Mouse (Mus musculus): ENCODE data around the gene Slc9a8. TPM values are rescaled to one million over a fixed set of nuclear protein-coding genes. Genes with fewer than 3 reads are reported as not detected.

The Slc9a8 gene
- polyA plus RNA-seq, 1 experiment from 2014 or later: 20.7 TPM

GRCm38 (mm10) chr2:167423031-167423611 lies 1.6 kb downstream of the Slc9a8 start:
- Histone ChIP-seq H3K27me3 (ENCODE audit: insufficient read depth, low read length) (no peaks in the 10 kb centered on the region), H3K4me3 (ENCODE audit: low read length) (no peak overlapping the region), H3K36me3 (ENCODE audit: insufficient read depth, low read length) (peaks cover 34% of the 10 kb centered on the region), H3K9me3 (ENCODE audit: low read length) (0 out of 2 replicates have a peak, but pooled peaks cover 2% of the 10 kb centered on the region), H3K4me2 (replicated peaks; ENCODE audit: low read depth, low read length) (no peak overlapping the region), H3K9ac (replicated peaks; ENCODE audit: low read length) (no peak overlapping the region), H3K4me1 (ENCODE audit: insufficient read depth, low read length) (peaks cover 18% of the 10 kb centered on the region), H3K27ac (ENCODE audit: low read length) (no peak overlapping the region)
- WGBS: 85% methylated on average over 5 of the region's 5 CpGs
- no peak for ATAC-seq (ENCODE audit: low FRiP score, low TSS enrichment)

- Histone ChIP-seq H3K27me3 (ENCODE audit: insufficient read depth, low read length) (no peaks in the 10 kb centered on the region), H3K9ac (replicated peaks; ENCODE audit: low read length) (no peak overlapping the region), H3K36me3 (ENCODE audit: insufficient read depth, low read length) (peaks cover 34% of the 10 kb centered on the region), H3K27ac (ENCODE audit: low read length) (no peak overlapping the region), H3K4me1 (ENCODE audit: insufficient read depth, low read length) (peaks cover 18% of the 10 kb centered on the region), H3K9me3 (ENCODE audit: low read length) (0 out of 2 replicates have a peak, but pooled peaks cover 2% of the 10 kb centered on the region), H3K4me2 (replicated peaks; ENCODE audit: low read depth, low read length) (no peak overlapping the region), H3K4me3 (ENCODE audit: low read length) (no peak overlapping the region)
- ATAC-seq (ENCODE audit: low FRiP score, low TSS enrichment): no peak
- WGBS: 88% methylated on average over 9 of the region's 9 CpGs
These were observed 2.5 kb downstream of the Slc9a8 start for GRCm38 (mm10) chr2:167424040-167424439.

- H3K9me3 ChIP-seq (ENCODE audit: low read length): no peaks in the 10 kb centered on the region
- whole genome bisulfite sequencing: 92% methylated on average over 3 of the region's 3 CpGs
- no peak overlapping the region for H3K4me2 ChIP-seq (replicated peaks; ENCODE audit: low read depth, low read length)
- H3K4me1 ChIP-seq (ENCODE audit: insufficient read depth, low read length): peaks cover 18% of the 10 kb centered on the region
- H3K4me3 ChIP-seq (ENCODE audit: low read length): no peak overlapping the region
- peaks cover 34% of the 10 kb centered on the region for H3K36me3 ChIP-seq (ENCODE audit: insufficient read depth, low read length)
- no peak overlapping the region for H3K9ac ChIP-seq (replicated peaks; ENCODE audit: low read length)
- no peaks in the 10 kb centered on the region for H3K27me3 ChIP-seq (ENCODE audit: insufficient read depth, low read length)
- no peak for ATAC-seq (ENCODE audit: low FRiP score, low TSS enrichment)
- no peak overlapping the region for H3K27ac ChIP-seq (ENCODE audit: low read length)
These were observed 3.0 kb downstream of the Slc9a8 start for GRCm38 (mm10) chr2:167424516-167424915.

GRCm38 (mm10) chr2:167425407-167425806 lies 3.9 kb downstream of the Slc9a8 start:
- no peaks in the 10 kb centered on the region for H3K9me3 ChIP-seq (ENCODE audit: low read length)
- ATAC-seq (ENCODE audit: low FRiP score, low TSS enrichment): no peak
- H3K27ac ChIP-seq (ENCODE audit: low read length): no peak overlapping the region
- no peak overlapping the region for H3K4me2 ChIP-seq (replicated peaks; ENCODE audit: low read depth, low read length)
- WGBS: 81% methylated on average over 6 of the region's 6 CpGs
- no peak overlapping the region for H3K4me3 ChIP-seq (ENCODE audit: low read length)
- H3K36me3 ChIP-seq (ENCODE audit: insufficient read depth, low read length): peaks cover 34% of the 10 kb centered on the region
- H3K27me3 ChIP-seq (ENCODE audit: insufficient read depth, low read length): no peaks in the 10 kb centered on the region
- no peak overlapping the region for H3K9ac ChIP-seq (replicated peaks; ENCODE audit: low read length)
- peaks cover 16% of the 10 kb centered on the region for H3K4me1 ChIP-seq (ENCODE audit: insufficient read depth, low read length)

- H3K4me1 ChIP-seq (ENCODE audit: insufficient read depth, low read length): no peaks in the 10 kb centered on the region
- no peak overlapping the region for H3K27ac ChIP-seq (ENCODE audit: low read length)
- no peaks in the 10 kb centered on the region for H3K27me3 ChIP-seq (ENCODE audit: insufficient read depth, low read length)
- no peak overlapping the region for H3K9ac ChIP-seq (replicated peaks; ENCODE audit: low read length)
- 88% methylated on average over 5 of the region's 5 CpGs for WGBS
- no peak for ATAC-seq (ENCODE audit: low FRiP score, low TSS enrichment)
- peaks cover 29% of the 10 kb centered on the region for H3K36me3 ChIP-seq (ENCODE audit: insufficient read depth, low read length)
- H3K4me3 ChIP-seq (ENCODE audit: low read length): no peak overlapping the region
- H3K9me3 ChIP-seq (ENCODE audit: low read length): no peaks in the 10 kb centered on the region
- H3K4me2 ChIP-seq (replicated peaks; ENCODE audit: low read depth, low read length): no peak overlapping the region
These were observed 8.1 kb downstream of the Slc9a8 start for GRCm38 (mm10) chr2:167429596-167429995.

GRCm38 (mm10) chr2:167430737-167431417 lies 9.4 kb downstream of the Slc9a8 start:
- H3K4me1 ChIP-seq (ENCODE audit: insufficient read depth, low read length): no peaks in the 10 kb centered on the region
- no peak overlapping the region for H3K27ac ChIP-seq (ENCODE audit: low read length)
- H3K4me3 ChIP-seq (ENCODE audit: low read length): no peak overlapping the region
- no peak for ATAC-seq (ENCODE audit: low FRiP score, low TSS enrichment)
- 72% methylated on average over 9 of the region's 9 CpGs for WGBS
- no peak overlapping the region for H3K9ac ChIP-seq (replicated peaks; ENCODE audit: low read length)
- peaks cover 22% of the 10 kb centered on the region for H3K36me3 ChIP-seq (ENCODE audit: insufficient read depth, low read length)
- H3K4me2 ChIP-seq (replicated peaks; ENCODE audit: low read depth, low read length): no peak overlapping the region
- no peaks in the 10 kb centered on the region for H3K9me3 ChIP-seq (ENCODE audit: low read length)
- no peaks in the 10 kb centered on the region for H3K27me3 ChIP-seq (ENCODE audit: insufficient read depth, low read length)

GRCm38 (mm10) chr2:167431418-167431776 lies 9.9 kb downstream of the Slc9a8 start:
- WGBS: 84% methylated on average over 7 of the region's 7 CpGs
- no peaks in the 10 kb centered on the region for H3K9me3 ChIP-seq (ENCODE audit: low read length)
- H3K4me3 ChIP-seq (ENCODE audit: low read length): no peak overlapping the region
- no peak overlapping the region for H3K27ac ChIP-seq (ENCODE audit: low read length)
- no peaks in the 10 kb centered on the region for H3K27me3 ChIP-seq (ENCODE audit: insufficient read depth, low read length)
- no peaks in the 10 kb centered on the region for H3K4me1 ChIP-seq (ENCODE audit: insufficient read depth, low read length)
- ATAC-seq (ENCODE audit: low FRiP score, low TSS enrichment): no peak
- peaks cover 18% of the 10 kb centered on the region for H3K36me3 ChIP-seq (ENCODE audit: insufficient read depth, low read length)
- H3K4me2 ChIP-seq (replicated peaks; ENCODE audit: low read depth, low read length): no peak overlapping the region
- no peak overlapping the region for H3K9ac ChIP-seq (replicated peaks; ENCODE audit: low read length)

GRCm38 (mm10) chr2:167434570-167434969 lies 13.1 kb downstream of the Slc9a8 start:
- Histone ChIP-seq H3K9ac (replicated peaks; ENCODE audit: low read length) (no peak overlapping the region), H3K4me2 (replicated peaks; ENCODE audit: low read depth, low read length) (no peak overlapping the region), H3K36me3 (ENCODE audit: insufficient read depth, low read length) (peaks cover 12% of the 10 kb centered on the region; the same call in 1 of the 2 replicates), H3K27ac (ENCODE audit: low read length) (no peak overlapping the region), H3K9me3 (ENCODE audit: low read length) (no peaks in the 10 kb centered on the region), H3K27me3 (ENCODE audit: insufficient read depth, low read length) (no peaks in the 10 kb centered on the region), H3K4me3 (ENCODE audit: low read length) (no peak overlapping the region), H3K4me1 (ENCODE audit: insufficient read depth, low read length) (no peaks in the 10 kb centered on the region)
- ATAC-seq (ENCODE audit: low FRiP score, low TSS enrichment): no peak
- WGBS: 96% methylated on average over 6 of the region's 6 CpGs

GRCm38 (mm10) chr2:167435631-167436030 lies 14.1 kb downstream of the Slc9a8 start:
- Histone ChIP-seq H3K27me3 (ENCODE audit: insufficient read depth, low read length) (no peaks in the 10 kb centered on the region), H3K4me1 (ENCODE audit: insufficient read depth, low read length) (no peaks in the 10 kb centered on the region), H3K4me3 (ENCODE audit: low read length) (no peak overlapping the region), H3K27ac (ENCODE audit: low read length) (no peak overlapping the region), H3K9ac (replicated peaks; ENCODE audit: low read length) (no peak overlapping the region), H3K36me3 (ENCODE audit: insufficient read depth, low read length) (peaks cover 12% of the 10 kb centered on the region; the same call in 1 of the 2 replicates), H3K4me2 (replicated peaks; ENCODE audit: low read depth, low read length) (no peak overlapping the region), H3K9me3 (ENCODE audit: low read length) (no peaks in the 10 kb centered on the region)
- no peak for ATAC-seq (ENCODE audit: low FRiP score, low TSS enrichment)
- WGBS: 96% methylated on average over 2 of the region's 2 CpGs

- no peak overlapping the region for H3K27ac ChIP-seq (ENCODE audit: low read length)
- no peak overlapping the region for H3K4me2 ChIP-seq (replicated peaks; ENCODE audit: low read depth, low read length)
- no peaks in the 10 kb centered on the region for H3K4me1 ChIP-seq (ENCODE audit: insufficient read depth, low read length)
- 89% methylated on average over 5 of the region's 5 CpGs for WGBS
- no peaks in the 10 kb centered on the region for H3K27me3 ChIP-seq (ENCODE audit: insufficient read depth, low read length)
- peaks cover 12% of the 10 kb centered on the region; the same call in 1 of the 2 replicates for H3K36me3 ChIP-seq (ENCODE audit: insufficient read depth, low read length)
- ATAC-seq (ENCODE audit: low FRiP score, low TSS enrichment): no peak
- H3K9ac ChIP-seq (replicated peaks; ENCODE audit: low read length): no peak overlapping the region
- H3K9me3 ChIP-seq (ENCODE audit: low read length): no peaks in the 10 kb centered on the region
- H3K4me3 ChIP-seq (ENCODE audit: low read length): no peak overlapping the region
These were observed 14.9 kb downstream of the Slc9a8 start for GRCm38 (mm10) chr2:167436371-167436770.
